Mouse (Mus musculus) large intestine, adult 2 months (tissue): ENCODE results near the gene Lrp6. TPM values are rescaled to one million over a fixed set of nuclear protein-coding genes. Genes with fewer than 3 reads are reported as not detected.

Experiments
- DNase-seq: peaks from one replicate; pipeline ENCODE4 v3.0.0-alpha.2; 2012; ENCODE audit warnings: low read depth, low spot score
- WGBS: fragments of 180-500 bp; shearing (Covaris S2); methylation state at CpG from one replicate; pipeline ENCODE4 v1.1.7; 2018; 5-methylcytosine and 5-hydroxymethylcytosine counted together
- polyA plus RNA-seq: library from polyadenylated mRNA; depleted of rRNA; stranded (reverse); fragments of >200 nt; gene quantifications from 2 replicates; pipeline ENCODE4 v1.2.3, GENCODE M21; 2012

Gene Lrp6
- polyA plus RNA-seq, 1 experiment, result 11.2 TPM

GRCm38 (mm10) chr6:134509731-134510226 is 57.0 kb downstream of the Lrp6 start:
- 75% methylated on average over 10 of the region's 10 CpGs for WGBS
- no peak for DNase-seq

- 26% methylated on average over 4 of the region's 4 CpGs for WGBS
- no peak for DNase-seq
Observed at GRCm38 (mm10) chr6:134504866-134505265, 61.9 kb downstream of the Lrp6 start.

GRCm38 (mm10) chr6:134502335-134502734 is 64.4 kb downstream of the Lrp6 start:
- no peak for DNase-seq
- 69% methylated on average over 7 of the region's 7 CpGs for WGBS

GRCm38 (mm10) chr6:134500381-134501162 is 66.2 kb downstream of the Lrp6 start:
- DNase-seq, result no peak
- WGBS, result 71% methylated on average over 10 of the region's 10 CpGs

GRCm38 (mm10) chr6:134499089-134499488 is 67.7 kb downstream of the Lrp6 start:
- 51% methylated on average over 2 of the region's 2 CpGs for WGBS
- DNase-seq, result no peak

GRCm38 (mm10) chr6:134498518-134498917 is 68.2 kb downstream of the Lrp6 start:
- no peak for DNase-seq

GRCm38 (mm10) chr6:134494828-134495698 is 71.7 kb downstream of the Lrp6 start:
- no peak for DNase-seq
- WGBS, result 76% methylated on average over 8 of the region's 8 CpGs

GRCm38 (mm10) chr6:134489637-134490036 is 77.1 kb downstream of the Lrp6 start:
- WGBS, result 86% methylated on average over 9 of the region's 9 CpGs
- no peak for DNase-seq

GRCm38 (mm10) chr6:134489130-134489529 is 77.6 kb downstream of the Lrp6 start:
- WGBS, result 93% methylated on average over 4 of the region's 4 CpGs
- no peak for DNase-seq

GRCm38 (mm10) chr6:134486318-134486717 is 80.4 kb downstream of the Lrp6 start:
- WGBS, result 77% methylated on average over 9 of the region's 9 CpGs

GRCm38 (mm10) chr6:134479481-134479880 is 87.3 kb downstream of the Lrp6 start:
- no peak for DNase-seq
- WGBS, result 90% methylated on average over 10 of the region's 10 CpGs

More at GRCm38 (mm10) chr6:134486318-134486717, 80.4 kb downstream of the Lrp6 start:
- no peak for DNase-seq

GRCm38 (mm10) chr6:134473143-134473561 is 93.6 kb downstream of the Lrp6 start:
- no peak for DNase-seq
- WGBS, result 75% methylated on average over 7 of the region's 7 CpGs

GRCm38 (mm10) chr6:134470857-134471256 is 95.9 kb downstream of the Lrp6 start:
- peak; percentile 89 for DNase-seq
- 31% methylated on average over 14 of the region's 14 CpGs for WGBS

GRCm38 (mm10) chr6:134469297-134469696 is 97.5 kb downstream of the Lrp6 start:
- 36% methylated on average over 2 of the region's 2 CpGs for WGBS
- DNase-seq, result no peak

GRCm38 (mm10) chr6:134466671-134467229 is 100.0 kb downstream of the Lrp6 start:
- WGBS, result 19% methylated on average over 10 of the region's 10 CpGs

GRCm38 (mm10) chr6:134461175-134461574 is 105.6 kb downstream of the Lrp6 start:
- 79% methylated on average over 6 of the region's 6 CpGs for WGBS
- DNase-seq, result no peak

More at GRCm38 (mm10) chr6:134466671-134467229, 100.0 kb downstream of the Lrp6 start:
- DNase-seq, result peak; percentile 71

GRCm38 (mm10) chr6:134458376-134458775 is 108.4 kb downstream of the Lrp6 start:
- 70% methylated on average over 1 of the region's 1 CpGs for WGBS
- DNase-seq, result no peak

GRCm38 (mm10) chr6:134454093-134454492 is 112.7 kb downstream of the Lrp6 start:
- WGBS, result 100% methylated on average over 1 of the region's 1 CpGs
- no peak for DNase-seq

GRCm38 (mm10) chr6:134450661-134451119 is 116.1 kb downstream of the Lrp6 start:
- 46% methylated on average over 14 of the region's 14 CpGs for WGBS
- no peak for DNase-seq

GRCm38 (mm10) chr6:134449958-134450357 is 116.8 kb downstream of the Lrp6 start:
- 78% methylated on average over 11 of the region's 11 CpGs for WGBS
- DNase-seq, result no peak
